Comparison of ENCODE assay signal across 8 mouse cellular contexts in the genomic region with DNA sequence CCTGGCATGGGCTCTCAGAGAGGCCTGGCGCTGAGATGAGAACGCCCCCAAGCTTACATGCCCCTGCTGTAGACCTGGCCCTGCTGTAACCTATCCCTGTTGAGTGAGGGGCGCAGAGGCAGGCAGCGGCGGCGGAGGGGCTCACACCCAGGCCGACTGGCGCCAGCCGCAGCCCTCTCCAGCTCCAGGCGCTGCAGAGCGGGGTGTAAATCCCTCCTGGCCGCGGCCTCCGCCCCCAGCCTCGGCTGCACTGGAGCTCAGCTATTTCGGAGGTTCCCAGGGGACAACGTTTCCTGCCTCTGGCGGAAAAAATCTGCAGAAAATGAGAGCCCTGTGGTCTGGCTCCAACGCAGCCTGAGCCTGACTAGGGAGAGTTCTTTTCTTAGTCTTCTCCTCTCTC. TPM values are rescaled to one million over a fixed set of nuclear protein-coding genes. Genes with fewer than 3 reads are reported as not detected.
DNase-seq lines count a peak whose midpoint lies in the region; ATAC-seq and TF ChIP-seq lines count a peak whose summit lies in the region.

No protein-coding gene starts in this region.

- 7% methylated on average over 19 of the region's 19 CpGs for WGBS in embryonic facial prominence, embryonic 11.5 days
- WGBS in limb, embryonic 10.5 days = 3% methylated on average over 19 of the region's 19 CpGs
- WGBS in midbrain, postnatal 0 days = 30% methylated on average over 17 of the region's 19 CpGs

- no peak overlapping the region for H3K4me2 ChIP-seq in embryonic facial prominence, embryonic 11.5 days (ENCODE audit: low read depth, low read length)
- peak overlapping the region; percentile 1; the same call in 1 of the 2 replicates for H3K4me2 ChIP-seq in midbrain, postnatal 0 days (ENCODE audit: low read depth, low read length, poor library complexity, severe bottlenecking)

- intact Hi-C loops in heart, postnatal 25 days (cut with DNase I) = loop anchor here (2.0 kb wide), 2 partner anchors 27 to 29 kb away; partner anchors contain the start of gene Snai1

- no peaks in the 10 kb centered on the region for H3K36me3 ChIP-seq in embryonic facial prominence, embryonic 11.5 days (replicated peaks; ENCODE audit: control insufficient read depth, insufficient read depth, low read depth, low read length)
- no peaks in the 10 kb centered on the region for H3K36me3 ChIP-seq in limb, embryonic 10.5 days
- no peaks in the 10 kb centered on the region for H3K36me3 ChIP-seq in midbrain, postnatal 0 days (ENCODE audit: insufficient read depth, low read length)

- H3K4me1 ChIP-seq in embryonic facial prominence, embryonic 11.5 days (ENCODE audit: control insufficient read depth, insufficient read depth, low read length) = peaks cover 23% of the 10 kb centered on the region
- peaks cover 73% of the 10 kb centered on the region for H3K4me1 ChIP-seq in limb, embryonic 10.5 days
- no peaks in the 10 kb centered on the region; the same call in 1 of the 2 replicates for H3K4me1 ChIP-seq in midbrain, postnatal 0 days (ENCODE audit: insufficient read depth, low read length)

- ATAC-seq in embryonic facial prominence, embryonic 11.5 days (replicated peaks; ENCODE audit: insufficient number of reproducible peaks, low FRiP score, low TSS enrichment, low read depth) = peak; percentile 64
- ATAC-seq in midbrain, postnatal 0 days (ENCODE audit: low FRiP score) = no peak
- no peak for ATAC-seq in megakaryocyte, adult 5-6 weeks (ENCODE audit: poor library complexity, severe bottlenecking)

- H3K27ac ChIP-seq in embryonic facial prominence, embryonic 11.5 days (replicated peaks; ENCODE audit: low read depth, low read length) = peak overlapping the region; percentile 85
- peak overlapping the region; percentile 90 for H3K27ac ChIP-seq in limb, embryonic 10.5 days
- H3K27ac ChIP-seq in midbrain, postnatal 0 days (ENCODE audit: low read depth, low read length) = no peak overlapping the region; the same call in 1 of the 2 replicates

- no peaks in the 10 kb centered on the region for H3K27me3 ChIP-seq in embryonic facial prominence, embryonic 11.5 days (ENCODE audit: control insufficient read depth, insufficient read depth, low read length)
- 0 out of 2 replicates have a peak, but pooled peaks cover 5% of the 10 kb centered on the region for H3K27me3 ChIP-seq in limb, embryonic 10.5 days (ENCODE audit: low read depth, poor library complexity, severe bottlenecking)
- H3K27me3 ChIP-seq in midbrain, postnatal 0 days (ENCODE audit: insufficient read depth, low read length) = no peaks in the 10 kb centered on the region

- H3K9ac ChIP-seq in embryonic facial prominence, embryonic 11.5 days (replicated peaks; ENCODE audit: low read length) = peak overlapping the region; percentile 26
- H3K9ac ChIP-seq in midbrain, postnatal 0 days (replicated peaks; ENCODE audit: low read length, poor library complexity, severe bottlenecking) = no peak overlapping the region

- TF ChIP-seq CTCF in midbrain, postnatal 0 days (IDR thresholded peaks at IDR 0.05) = no peak

- peak; percentile 88 for DNase-seq in MN1 (ENCODE audit: low spot score)
- DNase-seq in embryonic facial prominence, embryonic 11.5 days (ENCODE audit: low spot score) = peak; percentile 90
- DNase-seq in heart, postnatal 25 days (ENCODE audit: low spot score) = peak; percentile 72
- DNase-seq in limb, embryonic 10.5 days (ENCODE audit: low spot score) = peak; percentile 82
- DNase-seq in midbrain, postnatal 0 days (ENCODE audit: low spot score) = no peak
- no peak for DNase-seq in right cerebral cortex, adult 18-20 months
- no peak for DNase-seq in right cerebral cortex, postnatal 14 days

- no peaks in the 10 kb centered on the region for H3K9me3 ChIP-seq in embryonic facial prominence, embryonic 11.5 days (replicated peaks; ENCODE audit: control insufficient read depth, low read length)
- no peaks in the 10 kb centered on the region for H3K9me3 ChIP-seq in limb, embryonic 10.5 days (replicated peaks)
- H3K9me3 ChIP-seq in midbrain, postnatal 0 days (ENCODE audit: low read length) = no peaks in the 10 kb centered on the region

- H3K4me3 ChIP-seq in embryonic facial prominence, embryonic 11.5 days (ENCODE audit: low read depth, low read length) = no peak overlapping the region
- H3K4me3 ChIP-seq in limb, embryonic 10.5 days = peak overlapping the region; percentile 38
- H3K4me3 ChIP-seq in midbrain, postnatal 0 days (ENCODE audit: low read depth, low read length) = no peak overlapping the region

RNA-seq across cellular contexts. Expression of gene Snai1, which starts 27.7 kb away (rescaled TPM):
- 66.8 and 76.2 TPM in 2 replicates for polyA plus RNA-seq in embryonic facial prominence, embryonic 11.5 days (2014; fragmentation: Nextera tagmentation; extraction: Ambion mirVana)
- 1 to 10 TPM; 2.0 to 2.8 TPM for total RNA-seq in heart, postnatal 25 days (2021)
- 94.9 and 118 TPM in 2 replicates for polyA plus RNA-seq in limb, embryonic 10.5 days (2016; fragmentation: Nextera tagmentation; extraction: Ambion mirVana)
- total RNA-seq in midbrain, postnatal 0 days (2014; rRNA removed) = 0.28 and 0.71 TPM in 2 replicates
- 3.8 and 5.1 TPM in 2 replicates for polyA plus RNA-seq in midbrain, postnatal 0 days (2015; fragmentation: Nextera tagmentation; extraction: Ambion mirVana)
- total RNA-seq in megakaryocyte, adult 5-6 weeks (2015) = 0.40 and 1.8 TPM in 2 replicates
- 0.40 TPM in 1 of 2 replicates, not detected in the other for total RNA-seq in megakaryocyte, adult 5-6 weeks (2017)

Comparison
In these comparisons a context has a peak if more than half of its experiments do, and no peak if none do; other contexts are left out.
1. DNase-seq: peak in MN1 (single experiment), embryonic facial prominence, embryonic 11.5 days (single experiment), heart, postnatal 25 days (single experiment) and limb, embryonic 10.5 days (single experiment); none in midbrain, postnatal 0 days (single experiment), right cerebral cortex, adult 18-20 months (single experiment) and right cerebral cortex, postnatal 14 days (single experiment).